Mouse (Mus musculus) stomach, embryonic 15.5 days (tissue): Measurements from ENCODE around the gene Vipr1. TPM values are rescaled to one million over a fixed set of nuclear protein-coding genes. Genes with fewer than 3 reads are reported as not detected.

ENCODE experiments used
- ATAC-seq: fragments of 200-750 bp; cut with Nextera tagmentation; 2 replicates; pipeline ENCODE4 v1.8.0; 2017; ENCODE audit warnings: low read depth, moderate number of reproducible peaks, moderate TSS enrichment; ENCODE audit not compliant: insufficient read depth, low FRiP score
- H3K27ac ChIP-seq: fragments of 300-500 bp; sonication (generic); 2 replicates; pipeline ENCODE4 v1.5.1; 2015; ENCODE audit warnings: mild to moderate bottlenecking, inconsistent platforms
- H3K27me3 ChIP-seq: fragments of 300-500 bp; sonication (generic); replicated peaks from 2 replicates; pipeline ENCODE4 v1.6.1; 2015; ENCODE audit warnings: inconsistent platforms
- H3K36me3 ChIP-seq: fragments of 300-500 bp; sonication (generic); 2 replicates; pipeline ENCODE4 v1.6.1; 2015; ENCODE audit warnings: inconsistent platforms
- H3K4me1 ChIP-seq: fragments of 300-500 bp; sonication (generic); 2 replicates; pipeline ENCODE4 v1.6.1; 2015; ENCODE audit warnings: inconsistent platforms
- H3K4me2 ChIP-seq: fragments of 300-500 bp; sonication (generic); 2 replicates; pipeline ENCODE4 v1.6.1; 2015; ENCODE audit warnings: mild to moderate bottlenecking, inconsistent platforms
- H3K4me3 ChIP-seq: fragments of 300-500 bp; sonication (generic); replicated peaks from 2 replicates; pipeline ENCODE4 v1.5.1; 2015; ENCODE audit warnings: inconsistent platforms
- H3K9ac ChIP-seq: fragments of 300-500 bp; sonication (generic); 2 replicates; pipeline ENCODE4 v1.6.1; 2015; ENCODE audit warnings: inconsistent platforms
- H3K9me3 ChIP-seq: fragments of 300-500 bp; sonication (generic); 2 replicates; pipeline ENCODE4 v1.6.1; 2016; ENCODE audit warnings: inconsistent platforms
- WGBS: fragments of 180-500 bp; shearing (Covaris S2); methylation state at CpG from one replicate; pipeline ENCODE4 v1.1.7; 2015; 5-methylcytosine and 5-hydroxymethylcytosine counted together
- polyA plus RNA-seq: library from polyadenylated mRNA; unstranded; fragments of >200 nt; fragmentation: Nextera tagmentation; extraction: Ambion mirVana; gene quantifications from 2 replicates; pipeline ENCODE4 v1.2.1, GENCODE M21; 2015

Gene Vipr1
- polyA plus RNA-seq, 1 experiment from 2014 or later: 1.6 TPM

- Histone ChIP-seq H3K4me3 (no peak overlapping the region), H3K4me2 (no peak overlapping the region), H3K36me3 (no peaks in the 10 kb centered on the region), H3K27ac (no peak overlapping the region), H3K9me3 (no peaks in the 10 kb centered on the region), H3K27me3 (peaks cover 36% of the 10 kb centered on the region), H3K4me1 (peaks cover 26% of the 10 kb centered on the region), H3K9ac (no peak overlapping the region)
- ATAC-seq: no peak
- 63% methylated on average over 16 of the region's 16 CpGs for WGBS
Observed at GRCm38 (mm10) chr9:121666957-121667630, 24.6 kb downstream of the Vipr1 start.

DNA sequence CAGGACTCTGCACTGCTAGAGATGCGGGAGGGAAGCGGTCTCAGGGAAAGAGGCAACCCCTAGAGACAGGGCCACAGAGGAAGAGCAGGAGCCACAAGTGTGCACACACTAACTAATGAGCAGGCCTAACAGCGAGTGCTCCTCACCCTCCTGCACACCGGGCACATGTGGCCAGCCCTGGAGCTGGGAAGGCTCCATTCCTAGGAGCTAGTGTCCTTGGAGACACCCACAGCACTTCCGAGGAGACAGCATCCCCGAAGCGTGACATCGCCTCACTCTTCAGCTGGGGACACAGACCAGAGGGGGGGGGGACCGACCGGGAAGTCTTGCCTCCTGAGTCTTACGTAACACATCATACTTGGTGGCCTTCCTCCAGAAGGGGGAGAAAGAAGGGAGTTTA, 25.3 kb downstream of the Vipr1 start:
- Histone ChIP-seq H3K36me3 (no peaks in the 10 kb centered on the region), H3K4me3 (no peak overlapping the region), H3K9me3 (no peaks in the 10 kb centered on the region), H3K27me3 (peaks cover 36% of the 10 kb centered on the region), H3K4me1 (peaks cover 31% of the 10 kb centered on the region), H3K27ac (no peak overlapping the region), H3K9ac (no peak overlapping the region), H3K4me2 (no peak overlapping the region)
- ATAC-seq: no peak
- WGBS: 78% methylated on average over 11 of the region's 11 CpGs

- Histone ChIP-seq H3K27me3 (peaks cover 36% of the 10 kb centered on the region), H3K9ac (0 out of 2 replicates have a peak overlapping the region, but pooled peaks have one; percentile 6)
- ATAC-seq: peak; percentile 63; the same call in 1 of the 2 replicates
Observed at GRCm38 (mm10) chr9:121669348-121669791, 26.9 kb downstream of the Vipr1 start.

GRCm38 (mm10) chr9:121671300-121671699, 28.8 kb downstream of the Vipr1 start:
- Histone ChIP-seq H3K9ac (no peak overlapping the region), H3K4me3 (no peak overlapping the region), H3K36me3 (no peaks in the 10 kb centered on the region), H3K27ac (no peak overlapping the region), H3K4me2 (no peak overlapping the region), H3K4me1 (peaks cover 31% of the 10 kb centered on the region), H3K9me3 (no peaks in the 10 kb centered on the region), H3K27me3 (peaks cover 36% of the 10 kb centered on the region)
- ATAC-seq: no peak
- WGBS: 23% methylated on average over 7 of the region's 7 CpGs

More at GRCm38 (mm10) chr9:121669348-121669791, 26.9 kb downstream of the Vipr1 start:
- peak overlapping the region; percentile 73 for H3K4me2 ChIP-seq
- H3K9me3 ChIP-seq: no peaks in the 10 kb centered on the region
- peaks cover 31% of the 10 kb centered on the region for H3K4me1 ChIP-seq
- H3K27ac ChIP-seq: no peak overlapping the region
- WGBS: under 1% methylated on average over 28 of the region's 28 CpGs
- H3K4me3 ChIP-seq: peak overlapping the region; percentile 31
- no peaks in the 10 kb centered on the region for H3K36me3 ChIP-seq

GRCm38 (mm10) chr9:121672311-121672710, 29.8 kb downstream of the Vipr1 start:
- peaks cover 32% of the 10 kb centered on the region for H3K27me3 ChIP-seq
- H3K9me3 ChIP-seq: no peaks in the 10 kb centered on the region
- ATAC-seq: no peak
- no peak overlapping the region for H3K4me2 ChIP-seq
- no peaks in the 10 kb centered on the region for H3K36me3 ChIP-seq
- no peak overlapping the region for H3K9ac ChIP-seq
- WGBS: 40% methylated on average over 5 of the region's 5 CpGs
- H3K4me3 ChIP-seq: no peak overlapping the region
- no peak overlapping the region for H3K27ac ChIP-seq
- peaks cover 26% of the 10 kb centered on the region for H3K4me1 ChIP-seq

DNA sequence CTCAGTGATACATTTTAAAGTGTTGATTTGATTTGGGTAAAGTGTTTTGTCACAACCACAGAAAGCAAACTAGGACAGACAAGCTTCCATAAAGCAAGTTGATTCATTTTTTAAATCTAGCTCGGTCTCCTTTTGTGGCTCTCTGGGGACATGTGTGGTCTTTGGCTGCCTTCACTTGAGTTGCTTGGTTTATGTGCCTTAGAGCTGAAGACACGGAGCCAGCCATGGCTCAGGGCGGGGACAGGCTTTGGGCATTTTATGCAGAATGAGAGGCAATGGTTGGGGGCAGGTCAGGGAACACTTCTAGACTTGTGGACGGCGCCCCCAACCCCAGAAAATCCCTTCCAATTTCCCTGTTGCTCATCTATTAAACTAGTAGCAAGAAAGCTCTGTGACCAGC, 31.2 kb downstream of the Vipr1 start:
- no peak overlapping the region for H3K4me2 ChIP-seq
- no peaks in the 10 kb centered on the region for H3K9me3 ChIP-seq
- no peak overlapping the region for H3K9ac ChIP-seq
- no peak overlapping the region for H3K27ac ChIP-seq
- H3K4me1 ChIP-seq: peaks cover 24% of the 10 kb centered on the region
- WGBS: 80% methylated on average over 5 of the region's 5 CpGs
- no peaks in the 10 kb centered on the region for H3K36me3 ChIP-seq
- no peak for ATAC-seq
- no peak overlapping the region for H3K4me3 ChIP-seq
- H3K27me3 ChIP-seq: peaks cover 24% of the 10 kb centered on the region

- Histone ChIP-seq H3K4me3 (no peak overlapping the region), H3K9me3 (no peaks in the 10 kb centered on the region), H3K4me1 (peaks cover 14% of the 10 kb centered on the region; the same call in 1 of the 2 replicates), H3K9ac (no peak overlapping the region), H3K27me3 (peaks cover 12% of the 10 kb centered on the region), H3K27ac (no peak overlapping the region), H3K36me3 (no peaks in the 10 kb centered on the region), H3K4me2 (no peak overlapping the region)
- 79% methylated on average over 9 of the region's 9 CpGs for WGBS
- ATAC-seq: no peak
Observed at GRCm38 (mm10) chr9:121675011-121675410, 32.5 kb downstream of the Vipr1 start.

DNA sequence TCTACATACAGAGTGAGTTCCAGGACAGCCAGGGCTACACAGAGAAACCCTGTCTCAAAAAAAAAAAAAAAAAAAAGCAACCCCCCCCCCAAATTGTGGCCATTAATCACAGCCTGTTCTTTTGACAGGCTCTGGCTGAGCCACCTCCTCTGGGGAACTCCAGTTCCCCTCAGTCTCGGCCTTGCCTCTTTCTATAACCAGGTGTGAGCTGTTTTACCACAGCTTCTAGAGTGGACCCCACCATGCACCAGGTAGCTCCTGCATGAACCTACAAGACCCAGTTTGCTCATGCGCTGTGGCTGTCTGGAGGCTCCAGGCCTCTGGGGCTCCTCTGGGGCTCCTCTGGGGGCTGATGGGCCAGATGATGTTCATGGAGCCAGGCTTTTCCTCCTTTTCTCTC, 33.0 kb downstream of the Vipr1 start:
- H3K4me2 ChIP-seq: no peak overlapping the region
- no peak for ATAC-seq
- no peak overlapping the region for H3K4me3 ChIP-seq
- WGBS: 77% methylated on average over 2 of the region's 2 CpGs
- no peak overlapping the region for H3K27ac ChIP-seq
- no peak overlapping the region for H3K9ac ChIP-seq
- H3K9me3 ChIP-seq: no peaks in the 10 kb centered on the region
- H3K36me3 ChIP-seq: no peaks in the 10 kb centered on the region
- H3K27me3 ChIP-seq: peaks cover 6% of the 10 kb centered on the region; the same call in 1 of the 2 replicates
- H3K4me1 ChIP-seq: peaks cover 12% of the 10 kb centered on the region; the same call in 1 of the 2 replicates

DNA sequence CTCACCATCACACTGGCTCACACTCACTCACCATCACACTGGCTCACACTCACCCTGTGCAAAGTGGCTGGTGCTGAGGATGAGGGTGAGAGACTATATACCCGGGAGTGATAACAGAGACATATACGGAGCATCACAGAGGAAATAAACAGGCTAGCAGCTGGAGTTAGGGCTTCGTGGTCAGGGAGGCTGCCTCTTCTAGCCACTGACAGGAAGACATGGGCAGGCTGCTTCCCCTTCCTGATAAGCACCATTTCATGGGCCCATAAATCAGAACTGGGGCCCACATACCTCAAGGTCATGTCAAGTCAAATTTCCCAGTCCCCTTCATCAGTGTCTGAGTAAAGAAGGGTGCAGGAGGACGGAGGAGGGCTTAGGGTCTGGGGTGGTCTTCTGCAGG, 34.6 kb downstream of the Vipr1 start:
- Histone ChIP-seq H3K4me2 (no peak overlapping the region), H3K9ac (no peak overlapping the region), H3K27me3 (no peaks in the 10 kb centered on the region), H3K27ac (no peak overlapping the region), H3K4me1 (peaks cover 9% of the 10 kb centered on the region; the same call in 1 of the 2 replicates), H3K4me3 (no peak overlapping the region), H3K36me3 (no peaks in the 10 kb centered on the region), H3K9me3 (no peaks in the 10 kb centered on the region)
- WGBS: 47% methylated on average over 4 of the region's 4 CpGs
- ATAC-seq: no peak

DNA sequence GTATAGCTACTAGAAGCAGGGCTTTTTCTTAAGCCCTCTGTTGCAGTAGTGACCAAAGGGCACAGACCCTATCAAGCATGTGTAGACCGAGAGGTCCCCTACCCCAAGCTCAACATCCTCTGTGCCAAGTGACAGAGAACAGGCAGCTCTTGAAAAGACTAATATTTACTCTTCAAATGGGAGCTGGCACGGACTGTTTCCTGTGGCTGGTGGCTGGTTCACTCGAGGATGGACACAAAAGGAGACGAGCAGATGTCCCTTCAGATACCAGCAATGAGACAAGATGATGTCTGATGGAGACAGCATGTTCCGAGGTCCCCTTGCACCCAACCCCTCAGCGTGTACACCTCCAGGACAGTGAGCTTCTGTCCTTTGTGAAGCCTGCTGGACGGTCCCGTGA, 35.0 kb downstream of the Vipr1 start:
- Histone ChIP-seq H3K4me3 (no peak overlapping the region), H3K4me2 (no peak overlapping the region), H3K27ac (no peak overlapping the region), H3K9me3 (no peaks in the 10 kb centered on the region), H3K27me3 (no peaks in the 10 kb centered on the region), H3K4me1 (peaks cover 5% of the 10 kb centered on the region; the same call in 1 of the 2 replicates), H3K9ac (no peak overlapping the region), H3K36me3 (no peaks in the 10 kb centered on the region)
- 37% methylated on average over 8 of the region's 8 CpGs for WGBS
- no peak for ATAC-seq

DNA sequence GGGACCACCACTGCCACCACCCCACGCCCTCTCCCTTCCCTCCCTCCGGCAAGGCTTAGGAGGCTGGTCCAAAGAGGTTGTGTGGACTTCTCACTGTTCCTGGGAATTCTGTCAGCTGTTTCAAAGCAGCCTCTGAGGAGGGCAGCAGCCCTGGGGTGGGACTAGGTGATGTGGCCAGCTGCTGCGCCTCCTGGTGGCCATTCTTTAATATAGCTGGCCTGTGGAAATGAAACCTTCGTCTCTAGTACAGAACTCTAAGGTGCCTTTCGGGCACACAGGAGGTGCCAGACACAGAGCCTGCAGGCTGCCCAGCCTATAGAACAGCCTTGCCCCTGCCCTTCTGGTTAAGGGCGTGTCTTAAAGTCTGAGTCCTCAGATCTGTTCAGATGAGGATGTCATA, 37.0 kb downstream of the Vipr1 start:
- Histone ChIP-seq H3K4me2 (no peak overlapping the region), H3K27ac (no peak overlapping the region), H3K4me3 (no peak overlapping the region), H3K27me3 (no peaks in the 10 kb centered on the region), H3K36me3 (peaks cover 4% of the 10 kb centered on the region; the same call in 1 of the 2 replicates), H3K9ac (no peak overlapping the region), H3K9me3 (no peaks in the 10 kb centered on the region), H3K4me1 (peaks cover 5% of the 10 kb centered on the region; the same call in 1 of the 2 replicates)
- peak; percentile 74; the same call in 1 of the 2 replicates for ATAC-seq
- whole genome bisulfite sequencing: 24% methylated on average over 6 of the region's 6 CpGs

DNA sequence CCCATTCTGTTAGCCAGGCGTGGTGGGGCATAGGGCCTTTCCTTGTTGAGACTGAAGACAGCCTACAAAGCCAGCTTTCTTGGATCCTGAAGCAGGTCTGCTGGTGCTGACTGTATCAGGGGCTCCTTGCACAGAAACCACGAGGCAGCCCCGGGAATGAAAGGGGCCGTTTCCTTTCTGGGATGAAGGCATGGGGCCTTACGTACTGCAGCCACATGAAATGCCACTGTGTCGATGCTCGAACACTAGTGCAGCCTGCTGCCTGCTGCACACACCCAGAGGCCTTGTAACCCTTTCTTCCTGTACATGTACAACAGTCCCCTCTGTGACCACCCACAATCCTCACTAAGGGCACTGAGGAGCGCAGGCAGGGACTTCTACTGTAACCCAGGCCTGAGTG, 38.7 kb downstream of the Vipr1 start:
- H3K4me2 ChIP-seq: no peak overlapping the region
- H3K27me3 ChIP-seq: no peaks in the 10 kb centered on the region
- no peak for ATAC-seq
- H3K4me3 ChIP-seq: no peak overlapping the region
- no peak overlapping the region for H3K9ac ChIP-seq
- H3K9me3 ChIP-seq: no peaks in the 10 kb centered on the region
- H3K4me1 ChIP-seq: peaks cover 5% of the 10 kb centered on the region; the same call in 1 of the 2 replicates
- no peak overlapping the region for H3K27ac ChIP-seq
- 78% methylated on average over 8 of the region's 8 CpGs for WGBS
- peaks cover 12% of the 10 kb centered on the region; the same call in 1 of the 2 replicates for H3K36me3 ChIP-seq
